Mouse (Mus musculus): ENCODE data around the gene Krt24.

DNA sequence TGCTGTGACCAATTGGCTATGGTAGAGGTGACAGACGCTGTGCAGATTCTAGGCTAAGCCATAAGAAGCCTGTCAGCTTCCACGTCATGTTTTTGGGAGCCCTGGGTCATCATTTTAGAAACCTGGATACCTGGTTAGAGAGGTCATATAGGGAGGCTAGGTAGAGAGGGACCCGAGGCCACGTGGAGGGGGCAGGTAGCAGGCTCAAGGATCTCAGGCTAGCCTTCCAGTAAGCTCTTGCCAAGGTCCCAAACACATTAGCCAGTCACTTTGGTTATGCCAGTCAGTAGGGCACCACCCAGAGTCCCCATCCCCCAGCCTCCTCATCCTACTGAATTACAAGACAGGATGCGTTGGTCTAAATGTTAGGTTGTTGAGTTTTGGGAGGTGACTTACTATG, 43.0 kb downstream of the Krt24 start:
- TF ChIP-seq MAFK (IDR thresholded peaks at IDR 0.05; ENCODE audit: insufficient read depth, low read depth, low read length): no peak
- no peak for TF ChIP-seq ZC3H11A (IDR thresholded peaks at IDR 0.05; ENCODE audit: borderline replicate concordance, low read depth, low read length)
- TF ChIP-seq CHD2 (IDR thresholded peaks at IDR 0.05; ENCODE audit: low read depth, low read length): no peak
- TF ChIP-seq ZNF384 (IDR thresholded peaks at IDR 0.05; ENCODE audit: low read depth, low read length): no peak

Measured in ES-E14 (cell line).